Mouse (Mus musculus): ENCODE data around the gene Rtf2. TPM values are rescaled to one million over a fixed set of nuclear protein-coding genes. Genes with fewer than 3 reads are reported as not detected.
A peak's percentile ranks its signal among the peaks of the same experiment; 100 is the strongest.

Gene Rtf2
- total RNA-seq, 1 experiment: 51.0 TPM

GRCm38 (mm10) chr2:172433746-172434145 is 6.6 kb upstream of the Rtf2 start:
- Histone ChIP-seq H3K9me3 (ENCODE audit: control insufficient read depth, insufficient read depth, low read depth, low read length) (no peaks in the 10 kb centered on the region), H3K4me1 (ENCODE audit: control insufficient read depth in 2 of 2, insufficient read depth in 2 of 2, low read length in 2 of 2, poor library complexity in 1 of 2) (no peaks in the 10 kb centered on the region), H3K9ac (ENCODE audit: insufficient read depth, low read depth, low read length, poor library complexity, severe bottlenecking) (no peak overlapping the region), H3K36me3 (ENCODE audit: control insufficient read depth, insufficient read depth, low read length, poor library complexity, severe bottlenecking) (no peaks in the 10 kb centered on the region; the same call in 1 of the 2 replicates), H3K27ac (ENCODE audit: insufficient read depth, low read depth, low read length, poor library complexity, severe bottlenecking) (no peak overlapping the region), H3K4me3 (ENCODE audit: insufficient read depth in 1 of 2, low read depth in 1 of 2, low read length in 2 of 2, poor library complexity in 1 of 2, severe bottlenecking in 1 of 2) (no peak overlapping the region)
- in situ Hi-C loops (cut with MboI; ENCODE audit: low sequenced_read_pairs in 2 of 2, unreplicated experiment in 2 of 2): loop anchor here in 1 of 2 experiments (25.0 kb wide), 1 partner anchor 196 kb away; the partner anchor contains the start of gene Mc3r
- DNase-seq (ENCODE audit: low read depth, low spot score): no peak
- TF ChIP-seq HCFC1 (IDR thresholded peaks at IDR 0.05; ENCODE audit: borderline replicate concordance, insufficient read depth, low read length) (no peak), ZNF384 (IDR thresholded peaks at IDR 0.05; ENCODE audit: low read depth, low read length) (no peak), CHD2 (IDR thresholded peaks at IDR 0.05; ENCODE audit: low read depth, low read length) (no peak), MAFK (IDR thresholded peaks at IDR 0.05; ENCODE audit: insufficient read depth, low read depth, low read length) (no peak), ZC3H11A (IDR thresholded peaks at IDR 0.05; ENCODE audit: borderline replicate concordance, low read depth, low read length) (no peak)

GRCm38 (mm10) chr2:172437371-172437952 is 2.9 kb upstream of the Rtf2 start:
- in situ Hi-C loops (cut with MboI; ENCODE audit: low sequenced_read_pairs in 2 of 2, unreplicated experiment in 2 of 2): loop anchor here in 1 of 2 experiments (25.0 kb wide), 1 partner anchor 200 kb away; the partner anchor contains the start of gene Mc3r

GRCm38 (mm10) chr2:172440640-172441005 is 267 bp downstream of the Rtf2 start:
- in situ Hi-C loops (cut with MboI; ENCODE audit: low sequenced_read_pairs in 2 of 2, unreplicated experiment in 2 of 2): loop anchor here in 1 of 2 experiments (25.0 kb wide), 1 partner anchor 203 kb away; the partner anchor contains the start of gene Mc3r
- H3K4me1 ChIP-seq (ENCODE audit: control insufficient read depth in 2 of 2, insufficient read depth in 2 of 2, low read length in 2 of 2, poor library complexity in 1 of 2): peaks cover 0 to 8% of the 10 kb centered on the region in 2 experiments; a peak in 1 of 4 replicates
- peak overlapping the region; percentile 95 for H3K9ac ChIP-seq (ENCODE audit: insufficient read depth, low read depth, low read length, poor library complexity, severe bottlenecking)
- H3K36me3 ChIP-seq (ENCODE audit: control insufficient read depth, insufficient read depth, low read length, poor library complexity, severe bottlenecking): no peaks in the 10 kb centered on the region; the same call in 1 of the 2 replicates
- no peak for TF ChIP-seq CHD2 (IDR thresholded peaks at IDR 0.05; ENCODE audit: low read depth, low read length)
- no peak for TF ChIP-seq HCFC1 (IDR thresholded peaks at IDR 0.05; ENCODE audit: borderline replicate concordance, insufficient read depth, low read length)
- no peak for TF ChIP-seq ZC3H11A (IDR thresholded peaks at IDR 0.05; ENCODE audit: borderline replicate concordance, low read depth, low read length)
- no peak for TF ChIP-seq MAFK (IDR thresholded peaks at IDR 0.05; ENCODE audit: insufficient read depth, low read depth, low read length)
- TF ChIP-seq ZNF384 (IDR thresholded peaks at IDR 0.05; ENCODE audit: low read depth, low read length): no peak
- no peaks in the 10 kb centered on the region for H3K9me3 ChIP-seq (ENCODE audit: control insufficient read depth, insufficient read depth, low read depth, low read length)
- H3K27ac ChIP-seq (ENCODE audit: insufficient read depth, low read depth, low read length, poor library complexity, severe bottlenecking): no peak overlapping the region
- peak overlapping the region; percentile 97 to 99 for H3K4me3 ChIP-seq (ENCODE audit: insufficient read depth in 1 of 2, low read depth in 1 of 2, low read length in 2 of 2, poor library complexity in 1 of 2, severe bottlenecking in 1 of 2)
- DNase-seq (ENCODE audit: low read depth, low spot score): no peak

More at GRCm38 (mm10) chr2:172437371-172437952, 2.9 kb upstream of the Rtf2 start:
- H3K36me3 ChIP-seq (ENCODE audit: control insufficient read depth, insufficient read depth, low read length, poor library complexity, severe bottlenecking): no peaks in the 10 kb centered on the region; the same call in 1 of the 2 replicates
- TF ChIP-seq HCFC1 (IDR thresholded peaks at IDR 0.05; ENCODE audit: borderline replicate concordance, insufficient read depth, low read length): no peak
- no peak for TF ChIP-seq MAFK (IDR thresholded peaks at IDR 0.05; ENCODE audit: insufficient read depth, low read depth, low read length)
- no peak for TF ChIP-seq ZC3H11A (IDR thresholded peaks at IDR 0.05; ENCODE audit: borderline replicate concordance, low read depth, low read length)
- TF ChIP-seq CHD2 (IDR thresholded peaks at IDR 0.05; ENCODE audit: low read depth, low read length): no peak
- TF ChIP-seq ZNF384 (IDR thresholded peaks at IDR 0.05; ENCODE audit: low read depth, low read length): no peak
- H3K27ac ChIP-seq (ENCODE audit: insufficient read depth, low read depth, low read length, poor library complexity, severe bottlenecking): no peak overlapping the region
- no peak overlapping the region for H3K4me3 ChIP-seq (ENCODE audit: insufficient read depth in 1 of 2, low read depth in 1 of 2, low read length in 2 of 2, poor library complexity in 1 of 2, severe bottlenecking in 1 of 2)
- H3K9me3 ChIP-seq (ENCODE audit: control insufficient read depth, insufficient read depth, low read depth, low read length): no peaks in the 10 kb centered on the region
- no peak overlapping the region for H3K9ac ChIP-seq (ENCODE audit: insufficient read depth, low read depth, low read length, poor library complexity, severe bottlenecking)
- DNase-seq (ENCODE audit: low read depth, low spot score): no peak
- H3K4me1 ChIP-seq (ENCODE audit: control insufficient read depth in 2 of 2, insufficient read depth in 2 of 2, low read length in 2 of 2, poor library complexity in 1 of 2): peaks cover 0 to 8% of the 10 kb centered on the region in 2 experiments; a peak in 1 of 4 replicates

- H3K9ac ChIP-seq (ENCODE audit: insufficient read depth, low read depth, low read length, poor library complexity, severe bottlenecking): peak overlapping the region; percentile 95; the same call in 1 of the 2 replicates
- no peak for DNase-seq (ENCODE audit: low read depth, low spot score)
- peaks cover 0 to 8% of the 10 kb centered on the region in 2 experiments; a peak in 1 of 4 replicates for H3K4me1 ChIP-seq (ENCODE audit: control insufficient read depth in 2 of 2, insufficient read depth in 2 of 2, low read length in 2 of 2, poor library complexity in 1 of 2)
- H3K27ac ChIP-seq (ENCODE audit: insufficient read depth, low read depth, low read length, poor library complexity, severe bottlenecking): no peak overlapping the region
- no peaks in the 10 kb centered on the region for H3K9me3 ChIP-seq (ENCODE audit: control insufficient read depth, insufficient read depth, low read depth, low read length)
- in situ Hi-C loops (cut with MboI; ENCODE audit: low sequenced_read_pairs in 2 of 2, unreplicated experiment in 2 of 2): loop anchor here in 1 of 2 experiments (25.0 kb wide), 1 partner anchor 204 kb away; the partner anchor contains the start of gene Mc3r
- TF ChIP-seq HCFC1 (IDR thresholded peaks at IDR 0.05; ENCODE audit: borderline replicate concordance, insufficient read depth, low read length) (no peak), MAFK (IDR thresholded peaks at IDR 0.05; ENCODE audit: insufficient read depth, low read depth, low read length) (no peak), ZNF384 (IDR thresholded peaks at IDR 0.05; ENCODE audit: low read depth, low read length) (no peak), CHD2 (IDR thresholded peaks at IDR 0.05; ENCODE audit: low read depth, low read length) (no peak), ZC3H11A (IDR thresholded peaks at IDR 0.05; ENCODE audit: borderline replicate concordance, low read depth, low read length) (no peak)
- H3K4me3 ChIP-seq (ENCODE audit: insufficient read depth in 1 of 2, low read depth in 1 of 2, low read length in 2 of 2, poor library complexity in 1 of 2, severe bottlenecking in 1 of 2): peak overlapping the region; percentile 97 to 99
- H3K36me3 ChIP-seq (ENCODE audit: control insufficient read depth, insufficient read depth, low read length, poor library complexity, severe bottlenecking): peaks cover 4% of the 10 kb centered on the region; the same call in 1 of the 2 replicates
These were observed 820 bp downstream of the Rtf2 start for GRCm38 (mm10) chr2:172441176-172441575.
